Comparison of ENCODE assay signal across 25 mouse cellular contexts in the genomic region with DNA sequence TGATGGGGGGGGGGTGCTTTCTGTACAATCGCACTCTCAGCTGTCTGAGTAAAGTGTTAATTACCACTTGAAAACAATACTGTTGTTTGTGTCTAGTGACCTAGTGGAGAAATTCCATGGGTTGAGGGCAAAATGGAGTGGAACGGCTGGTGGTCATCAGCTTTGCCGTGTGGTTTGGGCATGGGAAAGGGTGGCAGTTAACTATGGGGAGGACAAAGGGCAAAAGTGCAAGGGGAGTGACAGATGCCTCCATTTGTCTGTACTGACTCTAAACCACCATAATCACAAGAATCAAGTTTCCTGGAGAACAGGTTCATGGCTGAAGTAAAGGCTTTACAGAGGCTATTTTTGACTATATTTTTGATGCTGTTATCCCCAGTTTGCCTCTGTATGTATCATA.
"Had no signal": no experiment of that assay in that cellular context is flagged by ENCODE, and none has a peak within 500 bp of the region (broad histone marks: within the 10 kb centered on the region; RNA-seq: fewer than 3 reads in every experiment).

No protein-coding gene starts in this region.

- DNase-seq: gastrocnemius, postnatal 14 days; gastrocnemius, postnatal 36 days; heart, adult 11 months; heart, adult 2 months; heart, postnatal 14 days; heart, postnatal 36 days; kidney, adult 11 months; kidney, adult 2 months; kidney, adult 9 months; kidney, postnatal 10 days; kidney, postnatal 25 days; layer of hippocampus, adult 9-11 months; layer of hippocampus, postnatal 36 days; left cerebral cortex, postnatal 4 days had no signal

- H3K4me1 ChIP-seq: heart, embryonic 13.5 days; heart, embryonic 15.5 days; hindbrain, embryonic 13.5 days; hindbrain, embryonic 15.5 days; kidney, embryonic 15.5 days; limb, embryonic 12.5 days; limb, embryonic 15.5 days; liver, embryonic 12.5 days had no signal

- H3K9me3 ChIP-seq: heart, embryonic 13.5 days; heart, embryonic 15.5 days; hindbrain, embryonic 13.5 days; hindbrain, embryonic 15.5 days; kidney, embryonic 15.5 days; limb, embryonic 12.5 days; limb, embryonic 15.5 days; liver, embryonic 12.5 days had no signal

- H3K4me2 ChIP-seq: heart, embryonic 11.5 days; heart, embryonic 13.5 days; heart, embryonic 15.5 days; hindbrain, embryonic 13.5 days; hindbrain, embryonic 15.5 days; kidney, embryonic 15.5 days; limb, embryonic 12.5 days; limb, embryonic 15.5 days; liver, embryonic 12.5 days had no signal

- H3K36me3 ChIP-seq: heart, embryonic 13.5 days; heart, embryonic 15.5 days; hindbrain, embryonic 13.5 days; hindbrain, embryonic 15.5 days; kidney, embryonic 15.5 days; limb, embryonic 12.5 days; limb, embryonic 15.5 days; liver, embryonic 12.5 days had no signal

- H3K27me3 ChIP-seq: heart, embryonic 13.5 days; heart, embryonic 15.5 days; hindbrain, embryonic 13.5 days; hindbrain, embryonic 15.5 days; kidney, embryonic 15.5 days; limb, embryonic 12.5 days; limb, embryonic 15.5 days; liver, embryonic 12.5 days had no signal

- H3K4me3 ChIP-seq: heart, adult 2 months; heart, embryonic 13.5 days; heart, embryonic 15.5 days; hindbrain, embryonic 13.5 days; hindbrain, embryonic 15.5 days; kidney, embryonic 15.5 days; limb, embryonic 12.5 days; limb, embryonic 15.5 days; liver, embryonic 12.5 days had no signal

- H3K9ac ChIP-seq: heart, embryonic 13.5 days; heart, embryonic 15.5 days; hindbrain, embryonic 13.5 days; hindbrain, embryonic 15.5 days; kidney, embryonic 15.5 days; limb, embryonic 12.5 days; limb, embryonic 15.5 days; liver, embryonic 12.5 days had no signal

- H3K27ac ChIP-seq: heart, adult 2 months; heart, embryonic 13.5 days; heart, embryonic 15.5 days; hindbrain, embryonic 13.5 days; hindbrain, embryonic 15.5 days; hindbrain, postnatal 0 days; kidney, embryonic 15.5 days; limb, embryonic 12.5 days; limb, embryonic 15.5 days; liver, embryonic 12.5 days had no signal

- ATAC-seq: hindbrain, postnatal 0 days; intestine, embryonic 16.5 days; liver, embryonic 12.5 days had no signal
